Mouse (Mus musculus) embryonic fibroblast, embryonic 13.5 days (primary cell): ENCODE data around the gene Chchd6. TPM values are rescaled to one million over a fixed set of nuclear protein-coding genes. Genes with fewer than 3 reads are reported as not detected.

Source experiments
- H3K27ac ChIP-seq: 2 replicates; pipeline ENCODE4 v1.5.1; 2012; ENCODE audit warnings: low read length, control low read depth, inconsistent platforms; ENCODE audit not compliant: insufficient read depth
- H3K4me1 ChIP-seq: 2 replicates; pipeline ENCODE4 v1.6.1; 2011; ENCODE audit warnings: low read length; ENCODE audit not compliant: control insufficient read depth, insufficient read depth
- H3K4me3 ChIP-seq: 2 replicates; pipeline ENCODE4 v1.5.1; 2011; ENCODE audit warnings: mild to moderate bottlenecking, control low read depth, low read length; ENCODE audit not compliant: insufficient read depth
- CTCF ChIP-seq: IDR thresholded peaks from 2 replicates; pipeline ENCODE4 v1.5.1; 2011; ENCODE audit warnings: mild to moderate bottlenecking, control low read depth, low read length, moderate library complexity, borderline replicate concordance; ENCODE audit not compliant: insufficient read depth
- POLR2A ChIP-seq: IDR thresholded peaks from 2 replicates; pipeline ENCODE4 v1.6.1; 2011; ENCODE audit warnings: low read depth, mild to moderate bottlenecking, control low read depth, low read length, moderate library complexity
- polyA plus RNA-seq: library from polyadenylated mRNA; stranded (reverse); fragments of >200 nt; gene quantifications from 2 replicates; pipeline ENCODE4 v1.2.4, GENCODE M21; 2011; ENCODE audit warnings: low read depth; ENCODE audit not compliant: missing spikeins, insufficient read length

The Chchd6 gene
- polyA plus RNA-seq, 1 experiment = 14.4 TPM

DNA sequence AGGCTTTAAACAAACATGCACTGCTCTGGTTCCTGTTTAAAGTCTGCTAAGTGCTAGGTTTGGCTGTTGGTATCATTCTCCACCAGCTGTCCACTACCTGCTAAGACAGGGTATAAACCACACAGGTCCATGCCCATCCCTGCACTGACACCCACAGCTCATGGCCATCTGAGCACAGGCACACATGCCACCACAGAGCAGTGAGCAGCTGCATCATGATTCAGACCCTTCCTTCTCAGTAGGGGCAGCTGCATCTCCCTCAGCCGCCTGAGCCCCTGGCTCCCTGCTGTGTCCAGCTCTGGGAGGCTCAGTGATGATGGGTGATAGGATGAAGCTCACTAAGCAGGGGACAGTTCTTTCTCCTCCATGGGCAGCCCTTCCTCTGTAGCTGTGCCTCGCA lies 217.2 kb downstream of the Chchd6 start:
- H3K4me1 ChIP-seq = no peaks in the 10 kb centered on the region
- no peak overlapping the region for H3K4me3 ChIP-seq
- H3K27ac ChIP-seq = no peak overlapping the region
- no peak for TF ChIP-seq POLR2A
- no peak for TF ChIP-seq CTCF

DNA sequence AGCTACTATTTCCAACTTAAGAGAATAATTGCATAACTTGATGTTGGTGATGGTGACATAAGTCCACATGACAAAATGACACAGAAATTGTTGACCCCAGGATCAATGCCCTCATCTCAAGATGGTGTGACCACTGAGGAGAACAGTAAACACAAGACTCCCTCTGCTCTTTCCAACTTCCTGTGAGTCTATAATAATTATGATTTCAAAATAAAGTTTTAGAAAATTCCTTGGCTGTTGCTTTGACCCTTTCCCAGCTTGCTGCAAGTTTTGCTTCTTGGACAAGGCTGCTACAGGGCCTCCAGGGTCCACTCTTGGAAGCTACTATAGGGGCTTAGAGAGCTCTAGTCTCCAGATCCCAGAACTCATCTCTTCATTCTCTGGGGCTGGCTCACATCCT lies 226.6 kb downstream of the Chchd6 start:
- H3K4me3 ChIP-seq = no peak overlapping the region
- no peak for TF ChIP-seq POLR2A
- TF ChIP-seq CTCF = no peak
- H3K27ac ChIP-seq = no peak overlapping the region
- peaks cover 3% of the 10 kb centered on the region; the same call in 1 of the 2 replicates for H3K4me1 ChIP-seq

DNA sequence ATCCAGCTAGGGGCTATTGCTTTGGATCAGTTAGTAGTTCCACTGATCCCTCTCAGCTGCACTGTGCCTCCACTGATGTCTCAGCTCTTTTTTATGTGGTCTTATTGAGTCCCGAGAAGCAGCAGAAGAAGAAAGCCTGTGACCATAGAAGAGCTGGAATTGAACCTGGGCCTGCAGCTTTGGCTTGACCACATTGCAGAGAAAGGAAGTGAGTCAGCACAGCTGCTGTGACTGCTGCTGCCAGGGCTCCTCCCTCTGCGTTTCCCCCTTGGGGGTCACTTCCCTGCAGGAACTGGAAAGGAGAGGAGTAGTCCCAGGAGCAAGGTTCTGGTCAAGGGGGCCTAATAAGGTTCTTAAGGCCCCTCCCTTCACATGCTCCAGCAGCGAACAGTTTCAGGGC lies 231.1 kb downstream of the Chchd6 start:
- H3K4me1 ChIP-seq = peaks cover 9% of the 10 kb centered on the region; the same call in 1 of the 2 replicates
- no peak for TF ChIP-seq CTCF
- no peak for TF ChIP-seq POLR2A
- no peak overlapping the region for H3K27ac ChIP-seq

GRCm38 (mm10) chr6:89363107-89363451 lies 232.4 kb downstream of the Chchd6 start:
- TF ChIP-seq CTCF (no peak), POLR2A (no peak)
- Histone ChIP-seq H3K4me3 (peak overlapping the region; percentile 20), H3K27ac (no peak overlapping the region), H3K4me1 (peaks cover 14% of the 10 kb centered on the region; the same call in 1 of the 2 replicates)

More for the DNA sequence above, 231.1 kb downstream of the Chchd6 start:
- no peak overlapping the region for H3K4me3 ChIP-seq

GRCm38 (mm10) chr6:89362281-89363106 lies 233.0 kb downstream of the Chchd6 start, which contains the start of gene Plxna1:
Gene Plxna1, minus strand, starts transcription at chr6:89362620.
- TF ChIP-seq POLR2A (peak; percentile 82), CTCF (peak; percentile 46; the same call in 1 of the 2 replicates)
- peak within 1 kb of the TSS; percentile 36 for H3K27ac ChIP-seq
- peak within 1 kb of the TSS; percentile 59 for H3K4me3 ChIP-seq
- H3K4me1 ChIP-seq = peaks cover 14% of the 10 kb centered on the region; the same call in 1 of the 2 replicates

- Histone ChIP-seq H3K27ac (peak overlapping the region; percentile 36), H3K4me3 (peak overlapping the region; percentile 59), H3K4me1 (peaks cover 14% of the 10 kb centered on the region; the same call in 1 of the 2 replicates)
- TF ChIP-seq CTCF (no peak), POLR2A (no peak)
Observed at GRCm38 (mm10) chr6:89361418-89362280, 233.8 kb downstream of the Chchd6 start.

DNA sequence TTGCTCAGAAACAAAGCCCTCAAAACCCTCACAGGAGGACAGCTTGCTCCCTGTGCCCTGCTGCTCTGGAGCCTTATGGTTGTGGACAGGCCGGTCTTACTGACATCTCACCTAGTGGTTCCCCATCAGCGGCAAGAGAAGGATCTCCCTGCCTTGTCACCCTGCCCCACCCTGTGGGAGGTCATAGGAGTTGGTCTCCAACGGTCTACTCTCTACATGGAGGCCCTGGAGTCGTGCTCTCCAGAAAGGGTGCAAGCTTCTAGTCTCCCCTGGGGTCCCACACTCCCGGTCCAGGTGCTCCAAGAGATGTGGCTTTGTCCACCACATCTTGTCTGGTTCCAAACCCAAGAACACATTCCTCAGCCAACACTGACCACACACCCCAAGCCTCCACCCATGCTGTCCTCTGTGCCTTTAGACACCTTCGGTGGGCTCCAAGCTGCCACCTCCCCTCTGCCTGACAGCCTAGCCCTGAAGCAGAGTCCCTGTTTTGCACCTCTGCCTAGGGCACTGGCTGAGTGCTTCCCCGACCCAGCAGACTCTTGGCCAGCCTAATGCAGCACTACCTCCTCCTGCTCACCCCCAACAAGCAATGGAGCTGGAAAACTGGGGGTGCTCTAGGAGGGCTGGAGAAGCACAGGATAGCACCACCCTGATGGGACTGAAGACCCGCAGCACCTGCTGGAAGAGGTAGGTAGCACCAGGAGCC lies 234.6 kb downstream of the Chchd6 start:
- TF ChIP-seq POLR2A (no peak), CTCF (no peak)
- H3K4me3 ChIP-seq = peak overlapping the region; percentile 59
- peaks cover 14% of the 10 kb centered on the region; the same call in 1 of the 2 replicates for H3K4me1 ChIP-seq
- no peak overlapping the region for H3K27ac ChIP-seq

- Histone ChIP-seq H3K27ac (no peak overlapping the region), H3K4me1 (peaks cover 14% of the 10 kb centered on the region; the same call in 1 of the 2 replicates), H3K4me3 (peak overlapping the region; percentile 59)
- no peak for TF ChIP-seq CTCF
- TF ChIP-seq POLR2A = no peak
Observed at GRCm38 (mm10) chr6:89359771-89360708, 235.4 kb downstream of the Chchd6 start.
